Mouse (Mus musculus): ENCODE results near the gene Ythdf2. TPM values are rescaled to one million over a fixed set of nuclear protein-coding genes. Genes with fewer than 3 reads are reported as not detected.
A peak's percentile ranks its signal among the peaks of the same experiment; 100 is the strongest.

Gene Ythdf2
- total and polyA plus RNA-seq, 2 experiments from 2014 or later = 83.9 to 122 TPM

GRCm38 (mm10) chr4:132194373-132194772 is 17.7 kb downstream of the Ythdf2 start:
- Histone ChIP-seq H3K9me3 (ENCODE audit: low read length) (no peaks in the 10 kb centered on the region), H3K4me3 (ENCODE audit: low read depth, low read length) (no peak overlapping the region), H3K4me2 (ENCODE audit: low read depth) (no peak overlapping the region), H3K27ac (ENCODE audit: low read depth, low read length) (no peak overlapping the region), H3K27me3 (ENCODE audit: insufficient read depth, low read length) (no peaks in the 10 kb centered on the region), H3K9ac (no peak overlapping the region), H3K4me1 (ENCODE audit: insufficient read depth) (peaks cover 6% of the 10 kb centered on the region; the same call in 1 of the 2 replicates), H3K36me3 (ENCODE audit: insufficient read depth) (peaks cover 8% of the 10 kb centered on the region; the same call in 1 of the 2 replicates)
- ATAC-seq (no peak), DNase-seq (no peak)
- 95% methylated on average over 6 of the region's 6 CpGs for WGBS
- TF ChIP-seq CTCF (IDR thresholded peaks at IDR 0.05; ENCODE audit: low read depth) = no peak

DNA sequence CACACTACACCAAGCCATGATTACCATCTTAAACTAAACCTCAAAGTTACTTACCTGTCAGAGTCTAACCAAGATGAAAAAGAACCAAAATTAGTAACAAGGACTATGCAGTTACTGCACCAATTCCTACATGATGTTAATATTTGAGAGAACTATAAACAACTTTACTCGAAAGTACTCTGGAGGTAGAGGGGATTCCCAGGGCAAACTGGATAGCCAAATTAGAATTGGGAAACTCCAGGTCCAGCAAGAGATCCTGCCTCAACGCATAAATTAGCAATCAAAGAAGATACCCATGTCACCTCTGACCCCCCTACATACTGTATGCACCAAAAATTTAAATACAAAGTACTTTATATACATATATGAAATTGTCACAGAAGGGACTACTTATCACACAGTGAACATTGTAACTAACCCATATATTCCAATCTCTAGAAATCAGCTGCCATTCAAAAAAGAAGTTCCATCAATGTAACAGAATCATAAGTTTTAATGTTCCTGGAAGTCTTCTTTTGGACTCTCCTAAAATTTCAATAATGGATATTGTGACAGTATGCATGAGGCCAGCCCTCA is 24.2 kb downstream of the Ythdf2 start:
- no peak overlapping the region for H3K4me2 ChIP-seq (ENCODE audit: low read depth)
- 99% methylated on average over 2 of the region's 2 CpGs for WGBS
- ATAC-seq = no peak

DNA sequence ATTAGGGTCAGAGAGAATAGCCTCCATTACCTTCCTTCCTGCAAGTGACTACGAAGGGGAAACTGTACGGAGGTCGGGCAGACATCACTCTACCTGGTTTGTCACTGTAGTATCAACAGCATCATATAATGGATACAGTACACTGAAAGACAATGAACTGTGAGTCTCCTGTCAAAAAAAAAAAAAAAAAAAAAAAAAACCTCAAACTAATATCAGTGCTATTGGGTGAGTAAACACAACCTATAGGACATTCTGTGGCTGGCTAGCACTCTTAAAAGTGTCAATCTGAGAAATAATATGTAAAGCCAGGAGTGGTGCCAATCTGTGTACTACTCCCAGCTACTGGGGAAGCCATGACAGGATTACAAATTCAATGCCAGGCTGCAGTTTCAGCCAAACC is 28.9 kb downstream of the Ythdf2 start:
- Histone ChIP-seq H3K9me3 (ENCODE audit: low read length) (no peaks in the 10 kb centered on the region), H3K4me1 (ENCODE audit: insufficient read depth) (no peaks in the 10 kb centered on the region), H3K4me3 (ENCODE audit: low read depth, low read length) (no peak overlapping the region), H3K27me3 (ENCODE audit: insufficient read depth, low read length) (no peaks in the 10 kb centered on the region), H3K9ac (no peak overlapping the region), H3K36me3 (ENCODE audit: insufficient read depth) (peaks cover 11% of the 10 kb centered on the region), H3K4me2 (ENCODE audit: low read depth) (no peak overlapping the region), H3K27ac (ENCODE audit: low read depth, low read length) (no peak overlapping the region)
- no peak for TF ChIP-seq CTCF (IDR thresholded peaks at IDR 0.05; ENCODE audit: low read depth)
- ATAC-seq (no peak), DNase-seq (no peak)
- WGBS = 96% methylated on average over 3 of the region's 3 CpGs

More for the DNA sequence above, 24.2 kb downstream of the Ythdf2 start:
- no peak overlapping the region for H3K27ac ChIP-seq (ENCODE audit: low read depth, low read length)
- no peaks in the 10 kb centered on the region for H3K4me1 ChIP-seq (ENCODE audit: insufficient read depth)
- no peak overlapping the region for H3K9ac ChIP-seq
- H3K36me3 ChIP-seq (ENCODE audit: insufficient read depth) = peaks cover 13% of the 10 kb centered on the region
- no peak overlapping the region for H3K4me3 ChIP-seq (ENCODE audit: low read depth, low read length)
- H3K9me3 ChIP-seq (ENCODE audit: low read length) = no peaks in the 10 kb centered on the region
- no peaks in the 10 kb centered on the region for H3K27me3 ChIP-seq (ENCODE audit: insufficient read depth, low read length)
- DNase-seq = no peak
- TF ChIP-seq CTCF (IDR thresholded peaks at IDR 0.05; ENCODE audit: low read depth) = no peak

GRCm38 (mm10) chr4:132181721-132182658 is 30.1 kb downstream of the Ythdf2 start:
- no peak overlapping the region for H3K27ac ChIP-seq (ENCODE audit: low read depth, low read length)
- no peak overlapping the region for H3K9ac ChIP-seq
- H3K4me3 ChIP-seq (ENCODE audit: low read depth, low read length) = no peak overlapping the region
- no peaks in the 10 kb centered on the region for H3K4me1 ChIP-seq (ENCODE audit: insufficient read depth)
- no peaks in the 10 kb centered on the region for H3K27me3 ChIP-seq (ENCODE audit: insufficient read depth, low read length)
- ATAC-seq (no peak), DNase-seq (no peak)
- H3K9me3 ChIP-seq (ENCODE audit: low read length) = no peaks in the 10 kb centered on the region
- no peak overlapping the region for H3K4me2 ChIP-seq (ENCODE audit: low read depth)
- 73% methylated on average over 22 of the region's 22 CpGs for WGBS
- H3K36me3 ChIP-seq (ENCODE audit: insufficient read depth) = peaks cover 11% of the 10 kb centered on the region
- TF ChIP-seq CTCF (IDR thresholded peaks at IDR 0.05; ENCODE audit: low read depth) = peak; percentile 15; the same call in 1 of the 2 replicates

GRCm38 (mm10) chr4:132180710-132181109 is 31.4 kb downstream of the Ythdf2 start:
- H3K4me1 ChIP-seq (ENCODE audit: insufficient read depth) = no peaks in the 10 kb centered on the region
- H3K36me3 ChIP-seq (ENCODE audit: insufficient read depth) = peaks cover 10% of the 10 kb centered on the region
- H3K27ac ChIP-seq (ENCODE audit: low read depth, low read length) = no peak overlapping the region
- no peak overlapping the region for H3K9ac ChIP-seq
- H3K9me3 ChIP-seq (ENCODE audit: low read length) = no peaks in the 10 kb centered on the region
- DNase-seq = peak; percentile 52
- peak; percentile 38; the same call in 1 of the 2 replicates for ATAC-seq
- H3K4me2 ChIP-seq (ENCODE audit: low read depth) = no peak overlapping the region
- H3K4me3 ChIP-seq (ENCODE audit: low read depth, low read length) = no peak overlapping the region
- 66% methylated on average over 9 of the region's 9 CpGs for WGBS
- no peaks in the 10 kb centered on the region for H3K27me3 ChIP-seq (ENCODE audit: insufficient read depth, low read length)
- TF ChIP-seq CTCF (IDR thresholded peaks at IDR 0.05; ENCODE audit: low read depth) = peak; percentile 56

DNA sequence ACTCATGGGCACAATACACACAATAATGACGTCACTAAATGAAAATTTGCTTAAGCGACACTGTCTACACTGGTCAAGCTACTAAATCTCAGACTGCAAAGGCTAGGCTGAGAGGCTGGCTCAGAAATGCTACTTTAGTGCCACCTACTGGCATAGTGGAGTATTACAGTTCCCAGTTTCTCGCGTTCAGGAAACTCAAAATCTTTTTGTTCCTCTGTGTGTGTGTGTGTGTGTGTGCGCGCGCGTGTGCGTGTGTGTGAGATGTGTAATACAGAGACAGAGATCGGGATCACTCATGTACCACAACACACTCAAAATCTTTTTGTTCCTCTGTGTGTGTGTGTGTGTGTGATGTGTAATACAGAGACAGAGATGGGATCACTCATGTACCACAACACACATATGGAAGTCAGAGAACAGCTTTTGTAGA is 33.5 kb downstream of the Ythdf2 start:
- H3K4me2 ChIP-seq (ENCODE audit: low read depth) = no peak overlapping the region
- peak; percentile 96 for TF ChIP-seq CTCF (IDR thresholded peaks at IDR 0.05; ENCODE audit: low read depth)
- no peak overlapping the region for H3K27ac ChIP-seq (ENCODE audit: low read depth, low read length)
- H3K36me3 ChIP-seq (ENCODE audit: insufficient read depth) = no peaks in the 10 kb centered on the region
- DNase-seq = peak; percentile 89
- ATAC-seq = peak; percentile 85
- H3K9me3 ChIP-seq (ENCODE audit: low read length) = no peaks in the 10 kb centered on the region
- H3K9ac ChIP-seq = no peak overlapping the region
- H3K4me1 ChIP-seq (ENCODE audit: insufficient read depth) = no peaks in the 10 kb centered on the region
- 6% methylated on average over 10 of the region's 10 CpGs for WGBS
- no peak overlapping the region for H3K4me3 ChIP-seq (ENCODE audit: low read depth, low read length)
- no peaks in the 10 kb centered on the region for H3K27me3 ChIP-seq (ENCODE audit: insufficient read depth, low read length)

DNA sequence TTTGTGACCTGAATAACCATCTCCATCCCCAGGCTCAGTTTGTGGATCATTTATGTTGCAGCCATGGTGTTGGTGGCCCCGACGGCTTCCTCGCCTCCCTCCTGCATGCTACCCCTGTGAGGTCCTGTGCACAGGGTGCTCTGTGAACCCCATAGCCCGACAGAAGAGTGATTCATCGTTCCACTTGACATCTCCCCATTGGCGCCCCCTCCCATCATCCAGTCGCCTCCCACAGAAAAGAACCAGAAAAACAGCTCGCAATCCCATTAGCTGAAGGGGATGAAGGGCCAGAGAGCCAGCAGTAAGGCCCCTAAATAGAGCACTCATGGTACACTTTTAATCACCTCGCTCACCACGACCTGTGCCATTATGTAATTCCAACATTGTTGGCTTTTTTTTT is 35.6 kb downstream of the Ythdf2 start:
- no peak for ATAC-seq

More for the DNA sequence above, 35.6 kb downstream of the Ythdf2 start:
- Histone ChIP-seq H3K36me3 (ENCODE audit: insufficient read depth) (no peaks in the 10 kb centered on the region), H3K4me1 (ENCODE audit: insufficient read depth) (no peaks in the 10 kb centered on the region), H3K4me3 (ENCODE audit: low read depth, low read length) (no peak overlapping the region), H3K27ac (ENCODE audit: low read depth, low read length) (no peak overlapping the region), H3K9me3 (ENCODE audit: low read length) (no peaks in the 10 kb centered on the region), H3K9ac (no peak overlapping the region), H3K4me2 (ENCODE audit: low read depth) (no peak overlapping the region), H3K27me3 (ENCODE audit: insufficient read depth, low read length) (no peaks in the 10 kb centered on the region)
- no peak for DNase-seq
- 57% methylated on average over 10 of the region's 10 CpGs for WGBS
- no peak for TF ChIP-seq CTCF (IDR thresholded peaks at IDR 0.05; ENCODE audit: low read depth)

Data from forebrain, postnatal 0 days (tissue).